Comparison of ENCODE assay signal across 29 mouse cellular contexts in the genomic region with DNA sequence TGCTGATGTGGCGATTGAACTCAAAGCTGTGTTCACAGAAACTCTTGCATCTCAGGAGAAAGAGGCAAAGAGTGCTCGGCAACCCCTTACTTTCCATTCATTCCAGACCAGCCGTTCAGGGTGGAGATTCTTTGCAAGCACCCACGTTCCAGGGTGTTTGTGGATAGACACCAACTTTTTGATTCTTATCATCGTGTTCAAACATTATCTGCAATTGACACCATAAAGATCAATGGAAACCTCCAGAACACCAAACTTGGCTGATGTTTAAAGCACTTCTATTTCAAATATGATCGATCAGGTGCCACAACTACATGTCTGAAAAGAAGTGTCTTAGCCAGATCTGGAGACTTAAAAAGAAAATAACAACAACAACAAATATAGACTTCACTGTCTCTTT. TPM values are rescaled to one million over a fixed set of nuclear protein-coding genes. Genes with fewer than 3 reads are reported as not detected.
"Had no signal": no experiment of that assay in that cellular context is flagged by ENCODE, and none has a peak within 500 bp of the region (broad histone marks: within the 10 kb centered on the region; RNA-seq: fewer than 3 reads in every experiment).

No protein-coding gene starts in this region.

- H3K9me3 ChIP-seq: embryonic facial prominence, embryonic 10.5 days; embryonic facial prominence, embryonic 12.5 days; embryonic facial prominence, embryonic 13.5 days; embryonic facial prominence, embryonic 15.5 days; forebrain, embryonic 10.5 days; forebrain, embryonic 12.5 days; forebrain, embryonic 13.5 days; forebrain, embryonic 15.5 days had no signal

- H3K4me3 ChIP-seq: embryonic facial prominence, embryonic 10.5 days; embryonic facial prominence, embryonic 12.5 days; embryonic facial prominence, embryonic 13.5 days; embryonic facial prominence, embryonic 15.5 days; erythroblast, embryonic 14.5 days; forebrain, embryonic 10.5 days; forebrain, embryonic 12.5 days; forebrain, embryonic 13.5 days; forebrain, embryonic 15.5 days; gastrocnemius, adult 2 months; heart, adult 2 months had no signal

- H3K9ac ChIP-seq: embryonic facial prominence, embryonic 12.5 days; embryonic facial prominence, embryonic 13.5 days; embryonic facial prominence, embryonic 15.5 days; forebrain, embryonic 12.5 days; forebrain, embryonic 13.5 days; forebrain, embryonic 15.5 days; forebrain, postnatal 0 days had no signal

- H3K27me3 ChIP-seq: embryonic facial prominence, embryonic 12.5 days; embryonic facial prominence, embryonic 13.5 days; embryonic facial prominence, embryonic 15.5 days; forebrain, embryonic 12.5 days had no signal

- ATAC-seq: forebrain, embryonic 13.5 days; forebrain, embryonic 14.5 days; forebrain, embryonic 15.5 days; forebrain, embryonic 16.5 days; forebrain, postnatal 0 days had no signal

- H3K36me3 ChIP-seq: embryonic facial prominence, embryonic 10.5 days; embryonic facial prominence, embryonic 12.5 days; embryonic facial prominence, embryonic 15.5 days; forebrain, embryonic 10.5 days; forebrain, embryonic 12.5 days; forebrain, embryonic 15.5 days had no signal

- DNase-seq: cerebellum, adult 2 months; cerebellum, adult 8-10 months; cerebellum, adult 9-10 months; cerebellum, adult 9-11 months; cerebellum, postnatal 10 days; cerebellum, postnatal 14 days; cerebellum, postnatal 25 days; cerebellum, postnatal 36 days; embryo, embryonic 11 days; forebrain, postnatal 0 days; gastrocnemius, adult 2 months; gastrocnemius, postnatal 10 days; gastrocnemius, postnatal 14 days; gastrocnemius, postnatal 25 days; gastrocnemius, postnatal 36 days; heart, adult 11 months; heart, adult 18-20 months; heart, adult 2 months had no signal

- H3K27ac ChIP-seq: embryonic facial prominence, embryonic 10.5 days; embryonic facial prominence, embryonic 12.5 days; embryonic facial prominence, embryonic 13.5 days; embryonic facial prominence, embryonic 15.5 days; forebrain, embryonic 10.5 days; forebrain, embryonic 12.5 days; forebrain, embryonic 13.5 days; forebrain, embryonic 15.5 days; gastrocnemius, adult 2 months; heart, adult 2 months had no signal

- H3K4me1 ChIP-seq: forebrain, embryonic 15.5 days had no signal

- H3K4me2 ChIP-seq: embryonic facial prominence, embryonic 12.5 days; embryonic facial prominence, embryonic 13.5 days; embryonic facial prominence, embryonic 15.5 days; forebrain, embryonic 12.5 days; forebrain, embryonic 13.5 days; forebrain, embryonic 15.5 days had no signal

RNA-seq across cellular contexts. Expression of a gene that starts 53.3 kb away (rescaled TPM):
- polyA plus RNA-seq: erythroblast, embryonic 14.5 days had no signal
